Mouse (Mus musculus) bone marrow, adult 2 months (tissue): Measurements from ENCODE around the gene Fkbpl.

ENCODE experiments used
- CTCF ChIP-seq: fragments of 200-500 bp; IDR thresholded peaks from 2 replicates; pipeline ENCODE4 v1.5.1; 2011; ENCODE audit warnings: low read length, control low read depth; ENCODE audit not compliant: control insufficient read depth, insufficient read depth
- POLR2A ChIP-seq: fragments of 200-500 bp; IDR thresholded peaks from 2 replicates; pipeline ENCODE4 v1.6.1; 2011; ENCODE audit warnings: low read depth, mild to moderate bottlenecking, control low read depth, low read length, borderline replicate concordance; ENCODE audit not compliant: control insufficient read depth

- TF ChIP-seq CTCF, result no peak
- TF ChIP-seq POLR2A, result no peak
Measured at GRCm38 (mm10) chr17:34657271-34657670, 12.7 kb downstream of the Fkbpl start.
